Mouse (Mus musculus): ENCODE results near the gene S100a4.

S100a4 gene

GRCm38 (mm10) chr3:90600036-90600435 is 3.5 kb upstream of the S100a4 start:
- no peak for DNase-seq (ENCODE audit: low spot score)

- no peak for DNase-seq (ENCODE audit: low spot score)
These were observed 2.9 kb upstream of the S100a4 start for GRCm38 (mm10) chr3:90600458-90601195.

DNA sequence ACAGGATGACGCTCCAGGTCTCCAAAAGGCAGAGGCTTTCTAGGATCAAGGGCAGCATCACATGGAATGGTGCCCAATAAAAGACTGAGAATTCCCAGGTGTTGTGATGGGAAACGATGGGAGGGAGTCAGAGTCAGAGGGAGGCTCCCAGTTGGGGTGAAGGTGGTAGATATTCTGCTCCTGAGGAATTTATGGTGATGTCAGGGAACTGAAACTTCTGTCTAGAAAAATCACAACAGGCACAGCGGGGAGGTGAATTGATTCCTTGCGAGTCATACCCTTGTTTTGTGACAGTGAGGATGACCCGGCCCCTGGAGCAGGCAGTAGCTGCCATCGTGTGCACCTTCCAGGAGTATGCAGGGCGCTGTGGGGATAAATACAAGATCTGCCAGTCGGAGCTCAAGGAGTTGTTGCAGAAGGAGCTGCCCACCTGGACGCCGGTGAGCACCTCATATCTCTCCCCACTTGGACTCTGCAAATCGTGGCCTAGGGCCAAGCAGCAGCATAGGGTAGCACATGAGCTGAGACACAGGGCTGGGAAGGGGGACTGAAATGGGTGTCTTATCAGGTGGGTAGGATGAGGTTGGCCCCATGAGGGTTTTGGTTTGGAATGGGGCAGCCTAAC is 2.0 kb upstream of the S100a4 start, which contains the start of gene Gm42674:
TSS of gene Gm42674 (plus strand) at position 419 of the 625 bp plus-strand sequence.
- DNase-seq (ENCODE audit: low spot score), result no peak

- no peak for DNase-seq (ENCODE audit: low spot score)
These were observed 845 bp downstream of the S100a4 start for GRCm38 (mm10) chr3:90604416-90604815.

DNA sequence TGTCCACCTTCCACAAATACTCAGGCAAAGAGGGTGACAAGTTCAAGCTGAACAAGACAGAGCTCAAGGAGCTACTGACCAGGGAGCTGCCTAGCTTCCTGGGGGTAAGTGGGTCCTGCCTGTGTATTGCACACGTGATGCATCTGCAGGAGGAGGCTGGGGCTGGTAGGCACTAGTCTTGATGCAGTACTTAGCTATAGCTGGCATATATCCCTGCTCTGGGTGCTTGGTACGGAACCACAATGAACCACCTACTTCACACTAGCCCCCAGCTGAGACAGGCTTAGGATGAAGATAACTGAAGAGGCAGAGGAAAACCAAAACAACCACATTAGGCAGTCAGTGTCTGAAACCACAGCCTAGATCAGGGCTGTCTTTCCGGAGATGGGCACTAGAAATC is 1.5 kb downstream of the S100a4 start:
- DNase-seq (ENCODE audit: low spot score), result no peak

GRCm38 (mm10) chr3:90605736-90606135 is 2.2 kb downstream of the S100a4 start:
- no peak for DNase-seq (ENCODE audit: low spot score)

DNA sequence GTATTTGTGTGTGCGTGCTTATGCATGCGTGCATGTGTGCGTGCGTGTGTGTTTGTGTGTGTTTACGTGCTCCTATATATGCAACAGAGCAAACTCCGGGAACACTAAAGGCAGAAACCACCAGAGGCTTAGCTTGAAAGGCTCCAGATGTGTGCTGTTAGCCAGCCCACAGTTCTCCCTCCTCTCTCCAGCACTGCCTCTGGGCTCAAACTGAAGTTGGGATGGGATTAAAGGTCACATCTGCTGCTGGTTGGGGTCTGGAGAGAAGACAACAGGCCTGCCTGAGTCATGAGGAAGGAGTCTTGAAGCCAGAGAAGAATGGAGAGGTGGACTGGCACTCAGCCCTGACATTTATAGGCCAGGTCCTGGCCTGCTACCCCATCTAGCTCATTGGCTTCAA is 2.6 kb downstream of the S100a4 start:
- no peak for DNase-seq (ENCODE audit: low spot score)

DNA sequence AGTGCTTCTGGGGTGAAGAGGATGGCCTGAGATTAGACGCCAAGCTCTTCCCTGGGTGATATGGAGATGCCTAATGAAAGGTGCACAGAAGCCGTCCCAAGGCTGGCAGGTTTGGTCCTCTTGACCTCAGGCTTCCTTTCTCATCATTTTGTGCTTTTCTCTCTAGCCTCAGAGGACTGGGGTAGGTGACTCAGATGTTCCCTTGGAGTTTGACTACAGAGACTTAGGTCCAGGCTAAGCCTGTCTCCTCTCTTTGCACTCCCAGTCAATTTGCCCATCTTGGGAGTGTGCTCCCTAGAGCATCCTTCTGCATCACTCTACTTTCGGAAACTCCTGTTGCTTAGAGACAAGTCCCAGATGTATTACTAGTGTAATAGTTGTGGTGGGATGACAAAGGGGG is 3.8 kb downstream of the S100a4 start:
- DNase-seq (ENCODE audit: low spot score), result no peak

GRCm38 (mm10) chr3:90608223-90608622 is 4.7 kb downstream of the S100a4 start, which contains the start of gene S100a5:
Gene S100a5 (plus strand): TSS chr3:90608523.
- DNase-seq (ENCODE audit: low spot score), result no peak

DNA sequence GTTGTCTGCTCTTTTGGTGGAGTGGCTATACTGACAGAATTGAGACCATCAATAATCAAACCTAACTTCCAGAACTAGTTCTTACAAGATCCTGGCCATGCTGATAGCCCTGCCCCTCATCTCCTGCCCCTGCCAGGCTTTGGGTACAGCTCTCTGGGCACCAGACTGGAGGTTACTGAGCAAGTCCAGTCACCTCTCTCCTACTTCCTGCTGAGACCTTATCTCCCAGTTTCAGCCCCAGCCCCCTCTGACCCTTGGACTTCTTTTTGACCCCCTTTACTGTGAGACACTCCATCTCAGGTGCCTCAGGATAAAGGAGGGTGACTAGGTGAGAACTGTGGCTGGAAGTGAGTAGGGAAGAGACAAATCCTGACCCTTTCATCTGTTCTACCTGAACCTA is 5.5 kb downstream of the S100a4 start:
- no peak for DNase-seq (ENCODE audit: low spot score)

DNA sequence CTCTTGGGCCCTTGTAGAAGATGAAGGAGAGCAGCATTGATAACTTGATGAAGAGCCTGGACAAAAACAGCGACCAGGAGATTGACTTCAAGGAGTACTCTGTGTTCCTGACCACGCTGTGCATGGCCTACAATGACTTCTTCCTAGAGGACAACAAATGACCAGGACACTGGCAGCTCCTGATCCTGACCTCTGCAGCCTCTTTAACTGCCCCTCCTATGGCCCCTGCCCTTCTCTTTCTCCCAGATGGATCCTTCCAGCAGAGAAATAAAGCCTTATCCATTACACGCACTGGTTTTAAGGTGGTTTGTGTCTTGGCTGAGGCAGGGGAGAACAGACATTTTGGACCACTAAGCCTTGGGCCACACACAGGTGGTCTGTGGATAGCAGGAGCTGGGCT is 7.9 kb downstream of the S100a4 start:
- no peak for DNase-seq (ENCODE audit: low spot score)

DNA sequence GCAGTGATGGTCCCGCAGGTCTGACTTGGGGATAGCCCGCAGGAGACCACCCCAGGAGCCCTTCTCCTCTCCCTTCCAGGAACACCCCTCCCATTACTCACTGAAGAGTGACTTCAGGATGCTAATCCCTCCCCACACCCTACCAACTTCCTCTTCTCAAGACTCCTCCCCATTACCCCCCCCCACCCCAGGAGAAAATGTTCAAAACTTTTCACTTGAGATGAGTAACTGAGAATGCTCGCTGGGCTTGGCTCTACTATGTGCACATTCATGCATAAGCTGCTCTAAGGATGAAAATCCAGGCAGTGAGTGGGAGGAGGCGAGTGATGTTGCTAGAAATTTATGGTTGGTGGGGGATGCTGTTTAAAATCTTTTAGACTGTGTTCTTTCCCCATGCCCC is 8.5 kb downstream of the S100a4 start:
- DNase-seq (ENCODE audit: low spot score), result no peak

GRCm38 (mm10) chr3:90612728-90613291 is 9.2 kb downstream of the S100a4 start, which contains the start of gene S100a6:
Gene S100a6 (plus strand): TSS chr3:90612882.
- no peak for DNase-seq (ENCODE audit: low spot score)

- DNase-seq (ENCODE audit: low spot score), result no peak
These were observed 10.0 kb downstream of the S100a4 start for GRCm38 (mm10) chr3:90613461-90614147.

DNA sequence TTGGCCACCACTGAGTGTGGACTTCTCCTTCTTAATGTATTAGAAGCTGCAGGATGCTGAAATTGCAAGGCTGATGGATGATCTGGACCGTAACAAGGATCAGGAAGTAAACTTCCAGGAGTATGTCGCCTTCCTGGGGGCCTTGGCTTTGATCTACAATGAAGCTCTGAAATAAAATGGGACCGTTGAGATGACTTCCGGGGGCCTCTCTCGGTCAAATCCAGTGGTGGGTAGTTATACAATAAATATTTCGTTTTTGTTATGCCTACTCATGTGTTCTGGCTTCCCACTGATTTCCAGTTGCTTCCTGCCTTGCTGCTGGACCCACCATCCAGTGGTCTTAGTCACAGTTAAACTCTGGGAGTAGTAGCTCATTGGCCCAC is 10.6 kb downstream of the S100a4 start:
- DNase-seq (ENCODE audit: low spot score), result no peak

- DNase-seq (ENCODE audit: low spot score), result no peak
These were observed 11.2 kb downstream of the S100a4 start for GRCm38 (mm10) chr3:90614611-90615251.

- peak; percentile 23 for DNase-seq (ENCODE audit: low spot score)
These were observed 11.8 kb downstream of the S100a4 start for GRCm38 (mm10) chr3:90615415-90615814.

- DNase-seq (ENCODE audit: low spot score), result no peak
These were observed 12.3 kb downstream of the S100a4 start for GRCm38 (mm10) chr3:90615911-90616310.

GRCm38 (mm10) chr3:90617586-90617985 is 14.0 kb downstream of the S100a4 start:
- DNase-seq (ENCODE audit: low spot score), result no peak

DNA sequence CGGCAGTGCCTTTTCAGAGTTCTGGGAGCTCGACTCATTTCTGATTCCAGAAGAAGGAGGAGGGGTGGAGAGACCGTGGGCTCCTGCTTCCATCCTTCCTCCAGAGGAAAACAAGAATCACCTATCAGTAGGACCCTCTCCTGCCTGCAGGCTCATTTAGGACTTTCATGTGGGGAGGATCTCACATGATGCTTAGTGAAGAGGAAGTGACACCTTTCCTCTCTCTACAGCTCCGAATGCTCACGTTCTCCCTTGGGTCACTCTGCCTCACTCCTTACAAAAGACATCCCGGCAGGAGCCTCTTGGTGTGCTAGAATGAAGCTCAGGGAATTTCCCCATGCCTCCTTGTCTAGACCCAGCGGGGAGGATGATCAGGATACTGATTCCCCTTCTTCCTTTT is 18.0 kb downstream of the S100a4 start:
- no peak for DNase-seq (ENCODE audit: low spot score)

- no peak for DNase-seq (ENCODE audit: low spot score)
These were observed 20.0 kb downstream of the S100a4 start for GRCm38 (mm10) chr3:90623435-90624071.

- no peak for DNase-seq (ENCODE audit: low spot score)
These were observed 21.9 kb downstream of the S100a4 start for GRCm38 (mm10) chr3:90625496-90625895.
